Mouse (Mus musculus): ENCODE results near the gene Usp31.

GRCm38 (mm10) chr7:121634236-121634635, 72.8 kb downstream of the Usp31 start:
- TF ChIP-seq CTCF (IDR thresholded peaks at IDR 0.05; ENCODE audit: low read depth) (no peak), EP300 (IDR thresholded peaks at IDR 0.05; ENCODE audit: low read depth) (no peak)

Measured in liver, embryonic 14.5 days (tissue).